Mouse (Mus musculus): ENCODE measurements around the gene Gm10128. TPM values are rescaled to one million over a fixed set of nuclear protein-coding genes. Genes with fewer than 3 reads are reported as not detected.
"Not testable (repeated sequence)": the region's sequence is repeated elsewhere in the genome, so short reads cannot be mapped to it uniquely, and the experiment has no call there.

Gene Gm10128
- not detected in 2 replicates for polyA plus RNA-seq (2015; fragmentation: Nextera tagmentation; extraction: Ambion mirVana)

DNA sequence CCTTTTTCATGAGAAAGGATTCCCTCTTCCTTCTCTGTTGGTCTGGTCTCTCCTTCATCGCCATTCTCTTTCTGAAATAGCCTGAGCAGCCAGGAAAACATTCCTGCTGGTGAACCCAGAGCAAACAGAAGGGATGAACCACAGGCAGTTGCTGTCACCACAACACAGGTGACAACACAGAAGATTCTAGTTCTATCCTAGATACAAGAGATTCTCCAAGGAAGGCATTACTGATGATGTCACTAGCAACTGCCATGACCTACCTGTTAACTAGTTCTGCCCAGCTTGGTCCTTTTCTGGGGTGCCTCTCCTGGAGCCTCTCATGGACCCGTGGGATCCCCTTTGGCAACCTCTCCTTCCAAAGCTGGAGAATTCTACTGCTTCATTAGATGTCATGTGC lies at the start of gene Gm10128:
TSS of gene Gm10128 (minus strand) at position 101 of the 400 bp plus-strand sequence.
- DNase-seq (ENCODE audit: low spot score) = not testable (repeated sequence)

DNA sequence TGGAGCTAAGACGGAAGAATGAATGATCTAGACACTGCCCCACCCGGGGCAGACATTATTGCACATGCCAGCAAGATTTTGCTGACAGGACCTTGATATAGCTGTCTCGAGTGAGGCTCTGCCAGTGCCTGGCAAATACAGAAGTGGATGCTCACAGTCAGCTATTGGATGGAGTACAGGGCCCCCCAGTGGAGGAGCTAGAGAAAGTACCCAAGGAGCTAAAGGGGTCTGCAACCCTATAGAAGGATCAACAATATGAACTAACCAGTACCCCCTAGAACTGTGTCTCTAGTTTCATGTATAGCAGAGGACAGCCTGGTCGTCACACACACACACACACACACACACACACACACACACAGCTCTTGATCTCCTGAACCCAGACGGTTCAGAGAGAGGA lies 37.4 kb upstream of the Gm10128 start:
- not testable (repeated sequence) for DNase-seq (ENCODE audit: low spot score)

DNA sequence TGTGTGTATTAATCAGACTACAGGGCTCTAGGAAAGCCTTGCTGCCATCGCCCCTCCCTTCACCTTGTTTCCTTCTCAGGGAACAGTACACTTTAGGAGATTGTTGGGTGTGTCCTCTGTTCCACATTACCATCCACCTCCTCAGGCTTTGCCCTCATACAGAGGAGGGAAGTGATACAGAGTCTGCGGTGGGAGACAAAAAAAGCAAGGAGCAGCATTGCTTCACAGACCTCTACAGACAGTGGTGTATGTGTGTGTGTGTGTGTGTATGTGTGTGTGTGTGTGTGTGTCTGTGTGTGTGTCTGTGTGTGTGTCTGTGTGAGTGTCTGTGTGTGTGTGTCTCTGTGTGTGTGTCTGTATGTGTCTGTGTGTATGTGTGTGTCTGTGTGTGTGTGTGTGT lies 18.7 kb upstream of the Gm10128 start:
- not testable (repeated sequence) for DNase-seq (ENCODE audit: low spot score)

DNA sequence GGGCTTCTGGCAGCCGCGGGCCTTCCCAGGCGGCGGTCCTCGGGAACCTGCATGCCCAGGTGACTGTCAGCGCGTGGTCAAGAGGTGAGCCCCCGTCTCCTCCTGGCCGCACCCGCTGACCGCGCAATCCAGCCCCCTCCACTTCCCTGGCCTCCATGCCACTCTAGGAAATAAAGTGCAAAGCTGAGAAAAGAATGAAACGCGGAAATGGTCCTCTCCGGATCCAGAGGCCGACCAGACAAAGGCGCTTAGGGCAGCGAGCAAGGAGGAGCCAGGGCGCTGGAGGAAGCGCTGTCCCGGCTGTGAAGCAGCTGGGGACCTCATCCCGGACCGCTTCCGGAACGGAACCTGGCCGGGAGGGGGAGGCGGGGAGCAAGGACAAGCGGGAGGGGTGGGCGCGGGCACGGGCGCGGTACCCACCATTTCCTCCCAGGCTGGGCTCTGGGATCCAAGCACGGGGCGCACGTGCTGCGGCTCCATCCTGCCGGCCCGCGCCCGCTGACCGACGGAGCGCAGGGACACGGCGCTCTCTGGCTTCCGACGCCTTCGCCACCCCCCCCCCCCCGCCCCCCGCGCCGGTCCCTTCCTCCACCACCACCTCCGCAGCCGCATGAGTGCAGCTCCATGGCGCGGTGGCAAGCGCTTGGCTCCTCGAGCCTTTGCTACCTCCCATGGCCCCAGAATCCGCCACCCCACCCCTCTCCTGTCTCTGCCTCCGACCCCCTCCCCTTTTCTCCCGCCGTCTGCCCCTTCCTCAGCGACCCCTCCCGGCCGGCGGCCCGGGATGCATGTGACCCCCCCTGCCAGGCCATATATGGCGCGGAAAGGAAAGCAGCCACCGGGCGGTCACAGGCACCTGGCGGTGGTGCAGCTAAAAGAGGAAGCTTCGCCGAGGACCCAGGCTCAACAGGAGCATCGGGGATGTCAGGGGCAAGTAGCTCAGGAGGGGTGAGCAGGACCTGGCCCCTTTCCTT lies 14.6 kb upstream of the Gm10128 start:
- DNase-seq (ENCODE audit: low spot score) = not testable (repeated sequence)

DNA sequence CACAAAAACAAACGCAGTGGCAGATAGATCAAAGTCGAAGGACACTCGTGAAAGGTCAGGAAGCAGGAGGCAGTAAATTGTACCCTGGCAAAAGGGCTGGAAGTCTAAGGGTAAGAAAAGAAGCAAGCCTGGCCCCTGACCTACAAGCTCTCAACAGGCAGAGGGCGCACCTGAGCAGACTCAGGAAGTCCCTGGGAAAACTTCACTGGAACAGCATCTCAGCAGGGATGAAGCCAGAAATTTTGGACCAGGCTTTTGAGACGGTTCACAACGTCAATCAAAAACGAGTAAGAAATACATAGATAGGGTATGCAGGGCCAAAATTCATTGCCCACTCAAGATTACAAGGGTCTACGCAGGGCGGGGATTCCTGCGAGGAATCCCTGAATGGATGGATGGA lies 13.7 kb upstream of the Gm10128 start:
- DNase-seq (ENCODE audit: low spot score) = not testable (repeated sequence)

DNA sequence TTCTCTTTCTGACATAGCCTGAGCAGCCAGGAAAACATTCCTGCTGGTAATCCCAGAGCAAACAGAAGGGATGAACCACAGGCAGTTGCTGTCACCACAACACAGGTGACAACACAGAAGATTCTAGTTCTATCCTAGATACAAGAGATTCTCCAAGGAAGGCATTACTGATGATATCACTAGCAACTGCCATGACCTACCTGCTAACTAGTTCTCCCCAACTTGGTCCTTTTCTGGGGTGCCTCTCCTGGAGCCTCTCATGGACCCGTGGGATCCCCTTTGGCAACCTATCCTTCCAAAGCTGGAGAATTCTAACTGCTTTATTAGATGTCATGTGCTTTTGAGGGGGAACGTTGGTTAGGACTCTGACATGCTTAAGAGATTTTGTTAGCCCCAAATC lies 48.3 kb downstream of the Gm10128 start, which contains the start of gene Gm10338:
TSS of gene Gm10338 (minus strand) at position 101 of the 400 bp plus-strand sequence.
- DNase-seq (ENCODE audit: low spot score) = not testable (repeated sequence)

Other genes starting within 250 kb of the Gm10128 start
- gene Gm3755, start 193.1 kb downstream of the Gm10128 start, polyA plus RNA-seq (2015; fragmentation: Nextera tagmentation; extraction: Ambion mirVana) = not detected in 2 replicates
- gene Gm3752, start 160.2 kb downstream of the Gm10128 start, polyA plus RNA-seq (2015; fragmentation: Nextera tagmentation; extraction: Ambion mirVana) = 0.10 and 0.32 TPM in 2 replicates
- not detected in 2 replicates for gene Gm3558, start 75.4 kb downstream of the Gm10128 start, polyA plus RNA-seq (2015; fragmentation: Nextera tagmentation; extraction: Ambion mirVana)
- 0.23 TPM in 1 of 2 replicates, not detected in the other for gene Gm10338, start 48.4 kb downstream of the Gm10128 start, polyA plus RNA-seq (2015; fragmentation: Nextera tagmentation; extraction: Ambion mirVana)
- not detected in 2 replicates for gene Gm26661, start 147.6 kb upstream of the Gm10128 start, polyA plus RNA-seq (2015; fragmentation: Nextera tagmentation; extraction: Ambion mirVana)
- 8.0 and 8.2 TPM in 2 replicates for gene Flnb, start 174.0 kb upstream of the Gm10128 start, polyA plus RNA-seq (2015; fragmentation: Nextera tagmentation; extraction: Ambion mirVana)

Measured in thymus, postnatal 0 days (tissue).